In the genomic region with DNA sequence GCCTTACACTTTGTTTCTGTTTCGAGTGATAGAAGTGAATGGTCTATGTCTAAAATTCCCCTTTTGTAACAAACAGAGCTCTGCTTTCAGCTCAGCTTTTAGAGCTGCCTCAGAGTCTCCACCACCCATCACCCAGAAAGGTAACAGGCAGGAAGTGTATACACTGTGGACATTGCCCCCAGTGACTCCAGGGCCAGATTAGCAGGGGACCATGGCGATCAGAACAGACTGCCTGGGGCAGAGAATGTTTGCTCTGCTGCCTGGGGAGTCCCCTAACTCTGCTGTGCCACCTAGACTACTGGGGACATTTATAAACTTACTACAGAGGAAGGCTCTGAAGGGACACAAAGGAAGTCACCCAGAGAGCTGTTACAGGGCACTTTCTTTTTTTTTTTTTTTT, we compare ENCODE assay signal across 27 mouse cellular contexts. TPM values are rescaled to one million over a fixed set of nuclear protein-coding genes. Genes with fewer than 3 reads are reported as not detected.
DNase-seq lines count a peak whose midpoint lies in the region; ATAC-seq lines count a peak whose summit lies in the region.
"Had no signal": no experiment of that assay in that cellular context is flagged by ENCODE, and none has a peak within 500 bp of the region (broad histone marks: within the 10 kb centered on the region; RNA-seq: fewer than 3 reads in every experiment).

No protein-coding gene starts in this region.

- H3K4me3 ChIP-seq in liver, embryonic 13.5 days (replicated peaks): no peak overlapping the region
- H3K4me3 ChIP-seq in liver, embryonic 16.5 days (ENCODE audit: low read depth, low read length): no peak overlapping the region
- H3K4me3 ChIP-seq in hindbrain, embryonic 13.5 days: no peak overlapping the region
- H3K4me3 ChIP-seq: forebrain, embryonic 10.5 days; forebrain, embryonic 13.5 days; heart, embryonic 15.5 days; hindbrain, embryonic 15.5 days had no signal

- DNase-seq in A20 (ENCODE audit: low read depth, low spot score) (peak; percentile 10), liver (peak; percentile 35)
- no peak for DNase-seq in liver, embryonic 13.5 days
- DNase-seq in right cerebral cortex, adult 18-20 months: no peak
- no peak for DNase-seq in cerebellum, adult 18-20 months
- DNase-seq: adrenal gland, adult 8-10 months; adrenal gland, postnatal 25 days; cerebellum, adult 11-12 months; cerebellum, adult 9-10 months; cerebellum, postnatal 14 days; gastrocnemius, postnatal 10 days; gastrocnemius, postnatal 36 days; heart, postnatal 14 days; heart, postnatal 4 days had no signal

- no peak overlapping the region; the same call in 1 of the 2 replicates for H3K27ac ChIP-seq in liver, embryonic 13.5 days
- H3K27ac ChIP-seq in liver, embryonic 16.5 days (ENCODE audit: low read length): no peak overlapping the region
- no peak overlapping the region for H3K27ac ChIP-seq in hindbrain, embryonic 13.5 days
- H3K27ac ChIP-seq: forebrain, embryonic 10.5 days; forebrain, embryonic 13.5 days; heart, embryonic 15.5 days; hindbrain, embryonic 15.5 days had no signal

- 34% methylated on average over 2 of the region's 2 CpGs for whole genome bisulfite sequencing in liver, embryonic 13.5 days (ENCODE audit: insufficient replicate concordance)
- WGBS in liver, embryonic 16.5 days (ENCODE audit: insufficient replicate concordance): 24% methylated on average over 2 of the region's 2 CpGs
- WGBS in hindbrain, embryonic 13.5 days: 62% methylated on average over 2 of the region's 2 CpGs

- H3K9ac ChIP-seq in liver, embryonic 13.5 days: no peak overlapping the region
- no peak overlapping the region for H3K9ac ChIP-seq in liver, embryonic 16.5 days (ENCODE audit: low read depth, low read length)
- no peak overlapping the region for H3K9ac ChIP-seq in hindbrain, embryonic 13.5 days
- H3K9ac ChIP-seq: forebrain, embryonic 13.5 days; heart, embryonic 15.5 days; hindbrain, embryonic 15.5 days had no signal

- H3K36me3 ChIP-seq in liver, embryonic 13.5 days: no peaks in the 10 kb centered on the region
- no peaks in the 10 kb centered on the region for H3K36me3 ChIP-seq in liver, embryonic 16.5 days (ENCODE audit: control insufficient read depth, insufficient read depth)
- H3K36me3 ChIP-seq in hindbrain, embryonic 13.5 days: no peaks in the 10 kb centered on the region
- H3K36me3 ChIP-seq: forebrain, embryonic 10.5 days; heart, embryonic 15.5 days; hindbrain, embryonic 15.5 days had no signal

- no peak overlapping the region for H3K4me2 ChIP-seq in liver, embryonic 13.5 days
- H3K4me2 ChIP-seq in liver, embryonic 16.5 days (ENCODE audit: low read depth, low read length): no peak overlapping the region
- no peak overlapping the region for H3K4me2 ChIP-seq in hindbrain, embryonic 13.5 days
- H3K4me2 ChIP-seq: forebrain, embryonic 13.5 days; heart, embryonic 11.5 days; heart, embryonic 15.5 days; hindbrain, embryonic 15.5 days had no signal

- H3K27me3 ChIP-seq in liver, embryonic 13.5 days: no peaks in the 10 kb centered on the region
- H3K27me3 ChIP-seq in liver, embryonic 16.5 days (ENCODE audit: control insufficient read depth, insufficient read depth, low read depth, low read length): no peaks in the 10 kb centered on the region
- no peaks in the 10 kb centered on the region for H3K27me3 ChIP-seq in hindbrain, embryonic 13.5 days
- H3K27me3 ChIP-seq: forebrain, embryonic 13.5 days; heart, embryonic 15.5 days; hindbrain, embryonic 15.5 days had no signal

- H3K4me1 ChIP-seq in liver, embryonic 13.5 days (replicated peaks): no peaks in the 10 kb centered on the region
- H3K4me1 ChIP-seq in liver, embryonic 16.5 days (ENCODE audit: control insufficient read depth, low read depth, low read length): no peaks in the 10 kb centered on the region
- no peaks in the 10 kb centered on the region for H3K4me1 ChIP-seq in hindbrain, embryonic 13.5 days (replicated peaks)
- H3K4me1 ChIP-seq: forebrain, embryonic 10.5 days; forebrain, embryonic 13.5 days; heart, embryonic 15.5 days; hindbrain, embryonic 15.5 days had no signal

- ATAC-seq in liver, embryonic 13.5 days (ENCODE audit: low read depth): peak; percentile 81
- ATAC-seq in liver, embryonic 16.5 days (ENCODE audit: low read depth): peak; percentile 92
- ATAC-seq in hindbrain, embryonic 13.5 days (ENCODE audit: low FRiP score): no peak
- ATAC-seq: activated CD4-positive, CD25-positive, alpha-beta regulatory T cell, adult 4 months; forebrain, embryonic 13.5 days; forebrain, embryonic 16.5 days had no signal

- H3K9me3 ChIP-seq in liver, embryonic 13.5 days (replicated peaks): no peaks in the 10 kb centered on the region
- H3K9me3 ChIP-seq in liver, embryonic 16.5 days (replicated peaks; ENCODE audit: control insufficient read depth, low read length): no peaks in the 10 kb centered on the region
- no peaks in the 10 kb centered on the region for H3K9me3 ChIP-seq in hindbrain, embryonic 13.5 days
- H3K9me3 ChIP-seq: forebrain, embryonic 10.5 days; forebrain, embryonic 13.5 days; heart, embryonic 15.5 days; hindbrain, embryonic 15.5 days had no signal

RNA-seq across cellular contexts. Expression of a gene that starts 2.3 kb away (rescaled TPM):
- not detected in 2 replicates for polyA plus RNA-seq in liver, embryonic 13.5 days (2015; fragmentation: Nextera tagmentation; extraction: Ambion mirVana)
- not detected in 2 replicates for polyA plus RNA-seq in liver, embryonic 16.5 days (2015; fragmentation: Nextera tagmentation; extraction: Ambion mirVana)
- polyA plus RNA-seq in hindbrain, embryonic 13.5 days (2015; fragmentation: Nextera tagmentation; extraction: Ambion mirVana): not detected in 2 replicates
- polyA plus RNA-seq: brain, embryonic 14.5 days; embryonic facial prominence, embryonic 11.5 days; forebrain, embryonic 13.5 days; forebrain, embryonic 16.5 days; heart, embryonic 11.5 days; heart, embryonic 15.5 days; hindbrain, embryonic 11.5 days; hindbrain, embryonic 15.5 days had no signal

RNA-seq across cellular contexts. Expression of a gene that starts 12.9 kb away (rescaled TPM):
- not detected in 2 replicates for polyA plus RNA-seq in liver, embryonic 13.5 days (2015; fragmentation: Nextera tagmentation; extraction: Ambion mirVana)
- polyA plus RNA-seq in liver, embryonic 16.5 days (2015; fragmentation: Nextera tagmentation; extraction: Ambion mirVana): not detected in 2 replicates
- polyA plus RNA-seq in hindbrain, embryonic 13.5 days (2015; fragmentation: Nextera tagmentation; extraction: Ambion mirVana): not detected in 2 replicates
- polyA plus RNA-seq: activated CD4-positive, CD25-positive, alpha-beta regulatory T cell, adult 4 months; brain, embryonic 14.5 days; embryonic facial prominence, embryonic 11.5 days; embryonic facial prominence, embryonic 14.5 days; forebrain, embryonic 10.5 days; forebrain, embryonic 13.5 days; forebrain, embryonic 16.5 days; heart, embryonic 11.5 days; heart, embryonic 15.5 days; hindbrain, embryonic 11.5 days; hindbrain, embryonic 15.5 days had no signal

RNA-seq across cellular contexts. Expression of a gene that starts 31.6 kb away (rescaled TPM):
- not detected in 2 replicates for polyA plus RNA-seq in liver, embryonic 13.5 days (2015; fragmentation: Nextera tagmentation; extraction: Ambion mirVana)
- not detected in 2 replicates for polyA plus RNA-seq in liver, embryonic 16.5 days (2015; fragmentation: Nextera tagmentation; extraction: Ambion mirVana)
- polyA plus RNA-seq in hindbrain, embryonic 13.5 days (2015; fragmentation: Nextera tagmentation; extraction: Ambion mirVana): not detected in 2 replicates
- polyA plus RNA-seq: activated CD4-positive, CD25-positive, alpha-beta regulatory T cell, adult 4 months; brain, embryonic 14.5 days; embryonic facial prominence, embryonic 11.5 days; embryonic facial prominence, embryonic 14.5 days; forebrain, embryonic 10.5 days; forebrain, embryonic 13.5 days; forebrain, embryonic 16.5 days; heart, embryonic 11.5 days; heart, embryonic 15.5 days; hindbrain, embryonic 11.5 days; hindbrain, embryonic 15.5 days had no signal

RNA-seq across cellular contexts. Expression of a gene that starts 34.6 kb away (rescaled TPM):
- not detected in 2 replicates for polyA plus RNA-seq in liver, embryonic 13.5 days (2015; fragmentation: Nextera tagmentation; extraction: Ambion mirVana)
- not detected in 2 replicates for polyA plus RNA-seq in liver, embryonic 16.5 days (2015; fragmentation: Nextera tagmentation; extraction: Ambion mirVana)
- not detected in 2 replicates for polyA plus RNA-seq in hindbrain, embryonic 13.5 days (2015; fragmentation: Nextera tagmentation; extraction: Ambion mirVana)
- polyA plus RNA-seq: activated CD4-positive, CD25-positive, alpha-beta regulatory T cell, adult 4 months; brain, embryonic 14.5 days; embryonic facial prominence, embryonic 11.5 days; forebrain, embryonic 10.5 days; forebrain, embryonic 13.5 days; forebrain, embryonic 16.5 days; heart, embryonic 11.5 days; heart, embryonic 15.5 days; hindbrain, embryonic 11.5 days; hindbrain, embryonic 15.5 days had no signal

RNA-seq across cellular contexts. Expression of a gene that starts 42.7 kb away (rescaled TPM):
- 1.5 and 2.1 TPM in 2 replicates for polyA plus RNA-seq in liver, embryonic 13.5 days (2015; fragmentation: Nextera tagmentation; extraction: Ambion mirVana)
- polyA plus RNA-seq in liver, embryonic 16.5 days (2015; fragmentation: Nextera tagmentation; extraction: Ambion mirVana): 1.4 and 1.7 TPM in 2 replicates
- polyA plus RNA-seq in hindbrain, embryonic 13.5 days (2015; fragmentation: Nextera tagmentation; extraction: Ambion mirVana): 11.2 and 13.0 TPM in 2 replicates
- polyA plus RNA-seq: activated CD4-positive, CD25-positive, alpha-beta regulatory T cell, adult 4 months had no signal

Comparison
In these comparisons a context has a peak if more than half of its experiments do, and no peak if none do; other contexts are left out.
1. DNase-seq: peak in A20 (single experiment) and liver (single experiment); none in liver, embryonic 13.5 days (single experiment), right cerebral cortex, adult 18-20 months (single experiment) and cerebellum, adult 18-20 months (0 of 2).